Mouse (Mus musculus): ENCODE data around the gene Map3k13. TPM values are rescaled to one million over a fixed set of nuclear protein-coding genes. Genes with fewer than 3 reads are reported as not detected.

Gene Map3k13
- polyA plus RNA-seq (2014; fragmentation: Nextera tagmentation; extraction: Ambion mirVana) = 0.55 and 0.59 TPM in 2 replicates

DNA sequence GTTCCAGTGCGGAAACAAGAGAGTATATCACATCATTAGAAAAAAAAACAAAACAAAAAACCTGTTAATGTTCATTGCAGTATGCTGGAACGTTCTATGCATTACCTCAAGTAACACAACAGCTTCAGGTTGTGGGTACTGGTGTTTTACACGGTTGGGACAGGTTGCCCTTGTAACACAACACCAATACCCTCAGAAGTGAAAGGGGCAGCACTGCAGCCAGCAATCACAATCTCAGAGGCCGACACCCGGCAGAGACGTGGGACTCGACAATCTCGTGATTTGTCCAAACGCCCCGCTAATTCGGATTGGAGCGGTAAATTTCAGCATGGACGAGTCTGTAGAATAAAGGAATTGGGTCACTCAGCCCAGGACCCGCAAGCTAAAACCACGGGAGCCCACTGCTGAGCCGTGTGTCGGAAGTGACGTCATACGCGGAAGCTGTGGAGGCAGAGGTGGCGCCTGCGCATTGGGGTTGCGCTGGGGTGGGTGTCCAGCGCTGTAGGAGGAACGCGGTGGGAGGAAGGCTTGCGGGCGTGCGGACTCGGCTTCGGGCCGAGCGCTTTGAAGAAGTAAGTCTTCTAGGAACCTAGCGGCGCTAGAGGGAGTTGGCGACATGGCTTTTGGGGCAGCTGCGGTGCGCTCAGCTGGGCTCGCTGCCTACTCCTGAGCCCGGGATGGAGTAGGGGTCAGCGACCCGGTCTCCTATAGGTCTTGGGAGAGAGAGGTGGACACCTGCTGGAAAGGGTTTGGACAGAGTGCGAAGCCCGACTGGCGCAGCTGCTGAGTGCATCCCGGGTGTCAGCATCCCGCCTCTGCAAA, at the start of gene Map3k13:
Map3k13 (plus strand) TSS at position 472 of the 822 bp plus-strand sequence.
- peak; percentile 89 for ATAC-seq (replicated peaks; ENCODE audit: low FRiP score)
- H3K36me3 ChIP-seq (ENCODE audit: control insufficient read depth, insufficient read depth, low read length) = no peaks in the 10 kb centered on the region
- WGBS = 2% methylated on average over 47 of the region's 47 CpGs

DNA sequence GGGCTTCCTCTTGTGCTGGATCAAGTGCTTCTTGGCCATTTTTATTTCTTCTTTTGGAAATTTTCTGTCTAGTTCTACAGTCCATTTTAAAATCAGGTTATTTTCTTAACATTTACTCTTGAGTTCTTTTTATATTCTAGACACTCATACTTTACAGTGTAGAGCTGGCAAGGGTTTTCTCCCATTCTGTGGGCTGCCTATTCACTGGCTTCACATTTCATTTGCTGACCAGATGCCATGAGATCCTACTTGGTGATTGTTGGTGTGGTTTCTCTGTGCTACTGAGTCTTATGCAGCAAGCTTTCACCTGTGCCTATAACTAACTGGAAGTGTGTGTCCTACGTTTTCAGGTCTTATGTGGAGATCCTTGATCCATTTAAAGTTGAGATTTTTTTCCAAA, 35.7 kb upstream of the Map3k13 start:
- WGBS = 74% methylated on average over 1 of the region's 1 CpGs
- Histone ChIP-seq H3K9ac (ENCODE audit: low read depth, low read length) (no peak overlapping the region), H3K27ac (ENCODE audit: low read depth, low read length) (no peak overlapping the region)

More for the DNA sequence above, at the start of gene Map3k13:
- Histone ChIP-seq H3K9me3 (ENCODE audit: control insufficient read depth, low read length) (no peaks in the 10 kb centered on the region), H3K27ac (ENCODE audit: low read depth, low read length) (peak within 1 kb of the TSS; percentile 94), H3K4me1 (replicated peaks; ENCODE audit: control insufficient read depth, insufficient read depth, low read length) (peaks cover 13% of the 10 kb centered on the region), H3K4me2 (peak within 1 kb of the TSS; percentile 82), H3K27me3 (replicated peaks; ENCODE audit: control insufficient read depth, insufficient read depth, low read length) (no peaks in the 10 kb centered on the region), H3K9ac (ENCODE audit: low read depth, low read length) (peak within 1 kb of the TSS; percentile 89), H3K4me3 (ENCODE audit: low read depth, low read length) (peak within 1 kb of the TSS; percentile 89)
- DNase-seq (ENCODE audit: low spot score) = peak; percentile 93

GRCm38 (mm10) chr16:21768255-21768654, 25.9 kb upstream of the Map3k13 start:
- no peaks in the 10 kb centered on the region for H3K36me3 ChIP-seq (ENCODE audit: control insufficient read depth, insufficient read depth, low read length)
- WGBS = 73% methylated on average over 3 of the region's 3 CpGs

More for the DNA sequence above, 35.7 kb upstream of the Map3k13 start:
- H3K36me3 ChIP-seq (ENCODE audit: control insufficient read depth, insufficient read depth, low read length) = no peaks in the 10 kb centered on the region
- ATAC-seq (replicated peaks; ENCODE audit: low FRiP score) = no peak
- H3K27me3 ChIP-seq (replicated peaks; ENCODE audit: control insufficient read depth, insufficient read depth, low read length) = no peaks in the 10 kb centered on the region
- no peak overlapping the region for H3K4me2 ChIP-seq
- no peak for DNase-seq (ENCODE audit: low spot score)
- no peaks in the 10 kb centered on the region for H3K4me1 ChIP-seq (replicated peaks; ENCODE audit: control insufficient read depth, insufficient read depth, low read length)
- H3K4me3 ChIP-seq (ENCODE audit: low read depth, low read length) = no peak overlapping the region
- H3K9me3 ChIP-seq (ENCODE audit: control insufficient read depth, low read length) = no peaks in the 10 kb centered on the region

DNA sequence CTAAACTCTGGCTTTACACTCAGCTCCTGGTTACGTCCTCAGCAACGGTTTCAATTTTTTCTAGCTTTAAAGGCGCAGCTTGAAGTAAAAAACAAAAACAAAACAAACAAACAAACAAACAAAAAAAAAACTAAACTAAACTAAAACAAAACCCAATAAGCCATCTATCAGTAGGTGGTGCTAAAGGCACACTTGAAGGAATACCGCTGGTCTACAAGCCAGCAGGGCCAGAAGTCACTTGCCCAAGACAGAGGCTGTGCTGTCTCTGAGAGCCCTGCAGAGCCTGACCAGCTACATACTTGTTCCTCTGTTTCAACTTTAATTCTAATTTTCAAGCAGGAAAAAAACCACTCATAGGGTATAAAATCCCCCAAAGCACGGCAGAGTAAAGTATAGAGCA, 24.5 kb upstream of the Map3k13 start:
- H3K4me3 ChIP-seq (ENCODE audit: low read depth, low read length) = no peak overlapping the region
- no peaks in the 10 kb centered on the region for H3K4me1 ChIP-seq (replicated peaks; ENCODE audit: control insufficient read depth, insufficient read depth, low read length)
- H3K36me3 ChIP-seq (ENCODE audit: control insufficient read depth, insufficient read depth, low read length) = no peaks in the 10 kb centered on the region
- H3K9me3 ChIP-seq (ENCODE audit: control insufficient read depth, low read length) = no peaks in the 10 kb centered on the region
- no peak overlapping the region for H3K4me2 ChIP-seq
- H3K27me3 ChIP-seq (replicated peaks; ENCODE audit: control insufficient read depth, insufficient read depth, low read length) = no peaks in the 10 kb centered on the region
- 75% methylated on average over 5 of the region's 5 CpGs for WGBS
- DNase-seq (ENCODE audit: low spot score) = no peak
- ATAC-seq (replicated peaks; ENCODE audit: low FRiP score) = no peak
- H3K9ac ChIP-seq (ENCODE audit: low read depth, low read length) = no peak overlapping the region
- H3K27ac ChIP-seq (ENCODE audit: low read depth, low read length) = no peak overlapping the region

More at GRCm38 (mm10) chr16:21768255-21768654, 25.9 kb upstream of the Map3k13 start:
- H3K9ac ChIP-seq (ENCODE audit: low read depth, low read length) = no peak overlapping the region
- H3K9me3 ChIP-seq (ENCODE audit: control insufficient read depth, low read length) = no peaks in the 10 kb centered on the region
- H3K4me1 ChIP-seq (replicated peaks; ENCODE audit: control insufficient read depth, insufficient read depth, low read length) = no peaks in the 10 kb centered on the region
- no peak for ATAC-seq (replicated peaks; ENCODE audit: low FRiP score)
- DNase-seq (ENCODE audit: low spot score) = no peak
- H3K27me3 ChIP-seq (replicated peaks; ENCODE audit: control insufficient read depth, insufficient read depth, low read length) = no peaks in the 10 kb centered on the region
- H3K27ac ChIP-seq (ENCODE audit: low read depth, low read length) = no peak overlapping the region
- H3K4me2 ChIP-seq = no peak overlapping the region
- H3K4me3 ChIP-seq (ENCODE audit: low read depth, low read length) = no peak overlapping the region

GRCm38 (mm10) chr16:21774725-21775124, 19.4 kb upstream of the Map3k13 start:
- Histone ChIP-seq H3K4me1 (replicated peaks; ENCODE audit: control insufficient read depth, insufficient read depth, low read length) (no peaks in the 10 kb centered on the region; the same call in 1 of the 2 replicates), H3K4me3 (ENCODE audit: low read depth, low read length) (no peak overlapping the region), H3K9ac (ENCODE audit: low read depth, low read length) (no peak overlapping the region), H3K27ac (ENCODE audit: low read depth, low read length) (no peak overlapping the region), H3K9me3 (ENCODE audit: control insufficient read depth, low read length) (no peaks in the 10 kb centered on the region), H3K4me2 (no peak overlapping the region), H3K36me3 (ENCODE audit: control insufficient read depth, insufficient read depth, low read length) (no peaks in the 10 kb centered on the region), H3K27me3 (replicated peaks; ENCODE audit: control insufficient read depth, insufficient read depth, low read length) (no peaks in the 10 kb centered on the region)
- WGBS = 80% methylated on average over 4 of the region's 4 CpGs
- ATAC-seq (replicated peaks; ENCODE audit: low FRiP score) (no peak), DNase-seq (ENCODE audit: low spot score) (no peak)

- WGBS = 53% methylated on average over 3 of the region's 3 CpGs
- Histone ChIP-seq H3K4me2 (peak overlapping the region; percentile 49), H3K9ac (ENCODE audit: low read depth, low read length) (no peak overlapping the region)
These were observed 15.8 kb upstream of the Map3k13 start for GRCm38 (mm10) chr16:21778293-21778866.

DNA sequence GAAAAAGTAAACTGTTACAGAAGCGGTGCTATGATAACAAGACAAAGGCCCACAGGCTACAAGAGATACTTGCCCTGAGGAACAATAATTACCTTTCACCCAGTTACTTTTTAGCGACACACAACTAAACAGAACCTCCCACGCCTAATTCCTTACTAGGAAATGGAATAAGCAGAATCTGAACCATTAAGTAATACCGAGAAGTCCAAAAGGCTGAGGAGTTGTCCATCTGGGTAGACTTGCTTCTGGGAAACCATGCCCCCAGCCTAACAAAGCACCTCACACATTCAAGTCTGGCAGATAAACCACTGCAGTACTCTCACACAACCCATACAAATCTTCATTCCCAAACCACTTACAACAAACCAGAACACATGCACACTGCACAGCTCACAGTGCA, 15.0 kb upstream of the Map3k13 start:
- Histone ChIP-seq H3K27ac (ENCODE audit: low read depth, low read length) (no peak overlapping the region), H3K27me3 (replicated peaks; ENCODE audit: control insufficient read depth, insufficient read depth, low read length) (no peaks in the 10 kb centered on the region), H3K4me2 (no peak overlapping the region), H3K4me1 (replicated peaks; ENCODE audit: control insufficient read depth, insufficient read depth, low read length) (no peaks in the 10 kb centered on the region; the same call in 1 of the 2 replicates), H3K9ac (ENCODE audit: low read depth, low read length) (no peak overlapping the region), H3K36me3 (ENCODE audit: control insufficient read depth, insufficient read depth, low read length) (no peaks in the 10 kb centered on the region), H3K4me3 (ENCODE audit: low read depth, low read length) (no peak overlapping the region), H3K9me3 (ENCODE audit: control insufficient read depth, low read length) (no peaks in the 10 kb centered on the region)
- 70% methylated on average over 4 of the region's 4 CpGs for WGBS
- DNase-seq (ENCODE audit: low spot score) (no peak), ATAC-seq (replicated peaks; ENCODE audit: low FRiP score) (no peak)

More at GRCm38 (mm10) chr16:21778293-21778866, 15.8 kb upstream of the Map3k13 start:
- no peaks in the 10 kb centered on the region for H3K36me3 ChIP-seq (ENCODE audit: control insufficient read depth, insufficient read depth, low read length)
- peak overlapping the region; percentile 33 for H3K4me3 ChIP-seq (ENCODE audit: low read depth, low read length)
- no peaks in the 10 kb centered on the region for H3K27me3 ChIP-seq (replicated peaks; ENCODE audit: control insufficient read depth, insufficient read depth, low read length)
- H3K9me3 ChIP-seq (ENCODE audit: control insufficient read depth, low read length) = no peaks in the 10 kb centered on the region
- DNase-seq (ENCODE audit: low spot score) (no peak), ATAC-seq (replicated peaks; ENCODE audit: low FRiP score) (no peak)
- no peak overlapping the region for H3K27ac ChIP-seq (ENCODE audit: low read depth, low read length)
- H3K4me1 ChIP-seq (replicated peaks; ENCODE audit: control insufficient read depth, insufficient read depth, low read length) = no peaks in the 10 kb centered on the region; the same call in 1 of the 2 replicates

GRCm38 (mm10) chr16:21781277-21781676, 12.9 kb upstream of the Map3k13 start:
- WGBS = 75% methylated on average over 3 of the region's 3 CpGs
- no peak overlapping the region for H3K27ac ChIP-seq (ENCODE audit: low read depth, low read length)
- H3K4me3 ChIP-seq (ENCODE audit: low read depth, low read length) = no peak overlapping the region
- no peaks in the 10 kb centered on the region for H3K27me3 ChIP-seq (replicated peaks; ENCODE audit: control insufficient read depth, insufficient read depth, low read length)
- no peak overlapping the region for H3K9ac ChIP-seq (ENCODE audit: low read depth, low read length)
- no peak overlapping the region for H3K4me2 ChIP-seq
- H3K9me3 ChIP-seq (ENCODE audit: control insufficient read depth, low read length) = no peaks in the 10 kb centered on the region
- ATAC-seq (replicated peaks; ENCODE audit: low FRiP score) = no peak
- no peaks in the 10 kb centered on the region; the same call in 1 of the 2 replicates for H3K4me1 ChIP-seq (replicated peaks; ENCODE audit: control insufficient read depth, insufficient read depth, low read length)
- no peaks in the 10 kb centered on the region for H3K36me3 ChIP-seq (ENCODE audit: control insufficient read depth, insufficient read depth, low read length)
- no peak for DNase-seq (ENCODE audit: low spot score)

Data from liver, embryonic 11.5 days (tissue).